Mouse (Mus musculus) E14TG2a.4 (cell line): ENCODE measurements around the gene Vmn1r86.
A peak's percentile ranks its signal among the peaks of the same experiment; 100 is the strongest.

Experiments
- CTCF ChIP-seq: conservative IDR thresholded peaks from 2 replicates; pipeline ENCODE4 v1.5.1; 2014; ENCODE audit warnings: low read length
- NANOG ChIP-seq: IDR thresholded peaks from 2 replicates; pipeline ENCODE4 v1.6.1; 2014; ENCODE audit warnings: borderline replicate concordance, low read length, mixed read lengths
- POU5F1 ChIP-seq: IDR thresholded peaks from 2 replicates; pipeline ENCODE4 v1.6.1; 2014; ENCODE audit warnings: low read length, borderline replicate concordance

- peak; percentile 28 for TF ChIP-seq CTCF
- TF ChIP-seq NANOG: no peak
- TF ChIP-seq POU5F1: no peak
Observed at GRCm38 (mm10) chr7:13072293-13072692, 47.4 kb downstream of the Vmn1r86 start.
